Mouse (Mus musculus) heart, embryonic 11.5 days (tissue): ENCODE measurements around the gene Mroh8. TPM values are rescaled to one million over a fixed set of nuclear protein-coding genes. Genes with fewer than 3 reads are reported as not detected.
"Not testable (repeated sequence)": the region's sequence is repeated elsewhere in the genome, so short reads cannot be mapped to it uniquely, and the experiment has no call there.

Experiments used
- ATAC-seq: fragments of 200-750 bp; cut with Nextera tagmentation; replicated peaks from 2 replicates; pipeline ENCODE4 v1.8.0; 2017; ENCODE audit warnings: moderate library complexity; ENCODE audit not compliant: insufficient number of reproducible peaks, low FRiP score, low TSS enrichment
- H3K27ac ChIP-seq: fragments of 300-500 bp; sonication (generic); 2 replicates; pipeline ENCODE4 v1.5.1; 2014; ENCODE audit warnings: mild to moderate bottlenecking, low read depth, low read length
- H3K27me3 ChIP-seq: fragments of 300-500 bp; sonication (generic); 2 replicates; pipeline ENCODE4 v1.6.1; 2014; ENCODE audit warnings: mild to moderate bottlenecking, low read length, mixed read lengths; ENCODE audit not compliant: control insufficient read depth, insufficient read depth
- H3K36me3 ChIP-seq: fragments of 300-500 bp; sonication (generic); 2 replicates; pipeline ENCODE4 v1.6.1; 2014; ENCODE audit warnings: mild to moderate bottlenecking, low read length, moderate library complexity, mixed read lengths; ENCODE audit not compliant: control insufficient read depth, insufficient read depth
- H3K4me1 ChIP-seq: fragments of 300-500 bp; sonication (generic); 2 replicates; pipeline ENCODE4 v1.6.1; 2014; ENCODE audit warnings: low read length; ENCODE audit not compliant: control insufficient read depth, insufficient read depth
- H3K4me2 ChIP-seq: fragments of 300-500 bp; sonication (generic); 2 replicates; pipeline ENCODE4 v1.6.1; 2014; ENCODE audit warnings: mild to moderate bottlenecking, moderate library complexity
- H3K4me3 ChIP-seq: fragments of 300-500 bp; sonication (generic); 2 replicates; pipeline ENCODE4 v1.5.1; 2014; ENCODE audit warnings: low read depth, low read length
- H3K9ac ChIP-seq: fragments of 300-500 bp; sonication (generic); 2 replicates; pipeline ENCODE4 v1.6.1; 2014; ENCODE audit warnings: mild to moderate bottlenecking, low read depth, low read length, moderate library complexity
- H3K9me3 ChIP-seq: fragments of 300-500 bp; sonication (generic); replicated peaks from 2 replicates; pipeline ENCODE4 v1.6.1; 2016; ENCODE audit warnings: low read length; ENCODE audit not compliant: control insufficient read depth
- WGBS: fragments of 180-500 bp; shearing (Covaris S2); extraction: QIAGEN DNeasy Blood & Tissue Kit; methylation state at CpG from one replicate; pipeline ENCODE4 v1.1.7; 2014; ENCODE audit not compliant: insufficient replicate concordance; 5-methylcytosine and 5-hydroxymethylcytosine counted together
- polyA plus RNA-seq: library from polyadenylated mRNA; unstranded; fragments of >200 nt; fragmentation: Nextera tagmentation; extraction: Ambion mirVana; gene quantifications from 2 replicates; pipeline ENCODE4 v1.2.1, GENCODE M21; 2014

Gene Mroh8
- polyA plus RNA-seq, 1 experiment from 2014 or later, result 0.21 TPM

- Histone ChIP-seq H3K4me2 (no peak overlapping the region), H3K4me3 (no peak overlapping the region), H3K9me3 (no peaks in the 10 kb centered on the region), H3K27ac (no peak overlapping the region), H3K27me3 (no peaks in the 10 kb centered on the region), H3K4me1 (no peaks in the 10 kb centered on the region), H3K9ac (no peak overlapping the region), H3K36me3 (no peaks in the 10 kb centered on the region)
- 87% methylated on average over 8 of the region's 8 CpGs for WGBS
- ATAC-seq, result no peak
These were observed 43.4 kb downstream of the Mroh8 start for GRCm38 (mm10) chr2:157235946-157236345.

DNA sequence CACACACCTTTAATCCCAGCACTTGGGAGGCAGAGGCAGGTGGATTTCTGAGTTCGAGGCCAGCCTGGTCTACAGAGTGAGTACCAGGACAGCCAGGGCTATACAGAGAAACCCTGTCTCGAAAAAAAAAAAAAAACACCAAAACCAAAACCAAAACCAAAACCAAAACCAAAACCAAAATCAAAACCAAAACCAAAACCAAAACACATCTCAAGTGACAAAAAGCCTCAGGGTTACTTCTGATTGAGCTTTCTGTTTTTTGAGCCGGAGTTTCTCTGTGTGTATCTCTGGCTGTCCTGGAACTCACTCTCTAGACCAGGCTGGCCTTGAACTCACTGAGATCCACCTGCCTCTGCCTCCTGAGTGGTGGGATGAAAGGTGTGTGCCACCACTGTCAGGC, 57.4 kb downstream of the Mroh8 start:
- not testable (repeated sequence) for H3K36me3 ChIP-seq, H3K4me1 ChIP-seq, H3K4me2 ChIP-seq, H3K4me3 ChIP-seq, H3K9ac ChIP-seq, H3K27ac ChIP-seq, H3K27me3 ChIP-seq, H3K9me3 ChIP-seq, ATAC-seq
- 78% methylated on average over 3 of the region's 3 CpGs for WGBS

GRCm38 (mm10) chr2:157220108-157220507, 59.2 kb downstream of the Mroh8 start:
- H3K27ac ChIP-seq, result no peak overlapping the region
- H3K4me3 ChIP-seq, result no peak overlapping the region
- H3K9me3 ChIP-seq, result no peaks in the 10 kb centered on the region
- no peaks in the 10 kb centered on the region for H3K36me3 ChIP-seq
- H3K27me3 ChIP-seq, result no peaks in the 10 kb centered on the region
- H3K9ac ChIP-seq, result no peak overlapping the region
- no peak overlapping the region for H3K4me2 ChIP-seq
- H3K4me1 ChIP-seq, result no peaks in the 10 kb centered on the region
- WGBS, result 79% methylated on average over 6 of the region's 6 CpGs
- no peak for ATAC-seq

GRCm38 (mm10) chr2:157211731-157212130, 67.6 kb downstream of the Mroh8 start:
- H3K27me3 ChIP-seq, result no peaks in the 10 kb centered on the region

GRCm38 (mm10) chr2:157204366-157205218, 74.8 kb downstream of the Mroh8 start, which contains the start of gene Rbl1:
Gene Rbl1 (minus strand): TSS chr2:157204534.
- Histone ChIP-seq H3K4me2 (peak within 1 kb of the TSS; percentile 83), H3K36me3 (no peaks in the 10 kb centered on the region), H3K9me3 (no peaks in the 10 kb centered on the region), H3K27me3 (no peaks in the 10 kb centered on the region), H3K27ac (peak within 1 kb of the TSS; percentile 94), H3K4me1 (no peaks in the 10 kb centered on the region), H3K4me3 (peak within 1 kb of the TSS; percentile 78), H3K9ac (peak within 1 kb of the TSS; percentile 99)
- 1% methylated on average over 72 of the region's 73 CpGs for WGBS
- peak; percentile 79 for ATAC-seq

More at GRCm38 (mm10) chr2:157211731-157212130, 67.6 kb downstream of the Mroh8 start:
- Histone ChIP-seq H3K4me1 (no peaks in the 10 kb centered on the region), H3K36me3 (no peaks in the 10 kb centered on the region), H3K4me3 (no peak overlapping the region), H3K9ac (no peak overlapping the region), H3K4me2 (no peak overlapping the region), H3K9me3 (no peaks in the 10 kb centered on the region), H3K27ac (no peak overlapping the region)
- ATAC-seq, result no peak
- 83% methylated on average over 7 of the region's 7 CpGs for WGBS

DNA sequence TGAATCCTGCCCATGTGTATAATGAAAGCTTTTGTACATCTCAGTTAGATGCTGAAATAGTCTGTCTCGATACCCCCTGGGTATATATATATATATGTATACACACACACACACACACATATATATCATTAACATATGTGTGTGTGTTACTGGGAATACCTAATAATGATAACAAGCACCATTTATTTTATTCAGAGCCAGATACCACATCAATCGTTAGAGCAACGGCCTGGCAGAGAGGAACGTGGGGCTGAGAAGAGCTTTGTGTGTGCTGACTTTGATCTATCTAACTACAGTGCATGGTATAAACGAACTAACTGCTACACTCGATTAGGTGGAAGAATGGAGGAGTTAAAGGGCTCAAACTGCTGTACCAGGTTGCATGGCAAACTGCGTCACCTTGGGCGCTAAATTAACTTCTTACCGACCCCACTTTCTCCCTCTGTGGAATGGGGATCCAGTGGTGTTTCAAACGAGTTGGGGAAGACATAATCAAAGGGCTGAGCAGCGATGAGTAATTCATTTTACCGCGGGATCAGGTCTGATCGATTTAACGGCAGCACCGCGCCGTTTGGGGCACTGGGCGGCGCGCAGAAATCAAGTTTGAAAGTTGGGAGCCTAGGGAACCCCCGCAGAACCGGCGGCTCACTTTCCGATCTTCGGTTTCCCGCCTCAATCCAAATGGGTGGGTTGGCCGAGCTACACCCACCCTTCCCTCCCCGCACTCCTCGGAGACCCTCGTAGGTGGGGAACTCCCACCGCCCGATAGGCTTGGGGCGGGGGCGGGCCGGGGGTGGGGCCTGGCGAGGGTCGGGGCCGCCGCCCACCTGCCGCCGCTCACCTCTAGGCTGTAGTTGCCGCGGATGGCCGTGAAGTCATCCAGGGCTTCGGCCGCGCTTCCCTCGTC, 75.6 kb downstream of the Mroh8 start:
- Histone ChIP-seq H3K4me3 (peak overlapping the region; percentile 78), H3K27ac (peak overlapping the region; percentile 94), H3K36me3 (peaks cover 6% of the 10 kb centered on the region; the same call in 1 of the 2 replicates), H3K27me3 (no peaks in the 10 kb centered on the region), H3K9me3 (no peaks in the 10 kb centered on the region), H3K4me1 (no peaks in the 10 kb centered on the region), H3K9ac (peak overlapping the region; percentile 99), H3K4me2 (peak overlapping the region; percentile 83)
- peak; percentile 83 for ATAC-seq
- WGBS, result 3% methylated on average over 39 of the region's 49 CpGs

- H3K9ac ChIP-seq, result peak overlapping the region; percentile 99; the same call in 1 of the 2 replicates
- no peak overlapping the region for H3K4me3 ChIP-seq
- ATAC-seq, result no peak
- no peak overlapping the region for H3K27ac ChIP-seq
- H3K4me1 ChIP-seq, result no peaks in the 10 kb centered on the region
- peaks cover 8% of the 10 kb centered on the region; the same call in 1 of the 2 replicates for H3K36me3 ChIP-seq
- H3K4me2 ChIP-seq, result peak overlapping the region; percentile 83
- no peaks in the 10 kb centered on the region for H3K9me3 ChIP-seq
- H3K27me3 ChIP-seq, result no peaks in the 10 kb centered on the region
These were observed 76.3 kb downstream of the Mroh8 start for GRCm38 (mm10) chr2:157203026-157203425.

GRCm38 (mm10) chr2:157202361-157202760, 77.0 kb downstream of the Mroh8 start:
- Histone ChIP-seq H3K4me2 (no peak overlapping the region), H3K9ac (no peak overlapping the region)
- 86% methylated on average over 6 of the region's 6 CpGs for WGBS

More at GRCm38 (mm10) chr2:157202361-157202760, 77.0 kb downstream of the Mroh8 start:
- no peak overlapping the region for H3K4me3 ChIP-seq
- no peak overlapping the region for H3K27ac ChIP-seq
- no peaks in the 10 kb centered on the region for H3K4me1 ChIP-seq
- no peak for ATAC-seq
- H3K9me3 ChIP-seq, result no peaks in the 10 kb centered on the region
- H3K36me3 ChIP-seq, result peaks cover 11% of the 10 kb centered on the region
- no peaks in the 10 kb centered on the region for H3K27me3 ChIP-seq
